14 mouse cellular contexts compared by ENCODE assay signal in genomic region chr1:187003441-187003861, GRCm38 (mm10). TPM values are rescaled to one million over a fixed set of nuclear protein-coding genes. Genes with fewer than 3 reads are reported as not detected.
DNase-seq lines count a peak whose midpoint lies in the region; ATAC-seq and TF ChIP-seq lines count a peak whose summit lies in the region.
"Had no signal": no experiment of that assay in that cellular context is flagged by ENCODE, and none has a peak within 500 bp of the region (broad histone marks: within the 10 kb centered on the region; RNA-seq: fewer than 3 reads in every experiment).

No protein-coding gene starts in this region.

- no peak for TF ChIP-seq CTCF in left cerebral cortex, adult 2 months (IDR thresholded peaks at IDR 0.05)
- TF ChIP-seq CTCF in CH12.LX (conservative IDR thresholded peaks at IDR 0.05 in 1 of 2, IDR thresholded peaks at IDR 0.05 in 1 of 2; ENCODE audit: low read depth in 2 of 2, low read length in 2 of 2), result no peak

- peaks cover 6 to 45% of the 10 kb centered on the region in 2 experiments for H3K4me1 ChIP-seq in CH12.LX (ENCODE audit: control insufficient read depth in 1 of 2, insufficient read depth in 2 of 2)
- H3K4me1 ChIP-seq in hindbrain, embryonic 11.5 days (replicated peaks; ENCODE audit: control insufficient read depth, insufficient read depth, low read length), result peaks cover 5% of the 10 kb centered on the region; the same call in 1 of the 2 replicates
- H3K4me1 ChIP-seq: heart, embryonic 15.5 days; kidney, embryonic 15.5 days had no signal

- no peak overlapping the region for H3K4me3 ChIP-seq in left cerebral cortex, adult 2 months
- H3K4me3 ChIP-seq in CH12.LX (replicated peaks in 1 of 3; ENCODE audit: low read depth in 2 of 3, low read length in 2 of 3, poor library complexity in 1 of 3), result no peak overlapping the region
- H3K4me3 ChIP-seq in hindbrain, embryonic 11.5 days (ENCODE audit: low read depth, low read length), result no peak overlapping the region
- H3K4me3 ChIP-seq: heart, embryonic 15.5 days; kidney, embryonic 15.5 days; layer of hippocampus, adult 2 months had no signal

- H3K27ac ChIP-seq in left cerebral cortex, adult 2 months, result no peak overlapping the region
- H3K27ac ChIP-seq in CH12.LX (ENCODE audit: insufficient read depth, low read depth), result no peak overlapping the region
- no peak overlapping the region for H3K27ac ChIP-seq in hindbrain, embryonic 11.5 days (ENCODE audit: low read depth, low read length)
- H3K27ac ChIP-seq: heart, embryonic 15.5 days; kidney, embryonic 15.5 days; layer of hippocampus, adult 2 months had no signal

- peaks cover 17% of the 10 kb centered on the region for H3K9me3 ChIP-seq in CH12.LX (replicated peaks; ENCODE audit: low read length)
- no peaks in the 10 kb centered on the region for H3K9me3 ChIP-seq in hindbrain, embryonic 11.5 days (ENCODE audit: control insufficient read depth, low read length)
- H3K9me3 ChIP-seq: heart, embryonic 15.5 days; kidney, embryonic 15.5 days had no signal

- dilution Hi-C loops in CH12.LX (cut with MboI; ENCODE audit: extremely low pct_ligation_motif_present, extremely low pct_unique_long_range_greater_than_20kb, low sequenced_read_pairs), result no loop called here

- H3K79me2 ChIP-seq in CH12.LX (replicated peaks; ENCODE audit: control insufficient read depth, extremely low read depth, insufficient read depth, poor library complexity, severe bottlenecking), result no peaks in the 10 kb centered on the region

- H3K36me3 ChIP-seq in CH12.LX (replicated peaks in 1 of 2; ENCODE audit: control insufficient read depth in 1 of 2, insufficient read depth in 1 of 2, low read length in 1 of 2), result no peaks in the 10 kb centered on the region
- no peaks in the 10 kb centered on the region for H3K36me3 ChIP-seq in hindbrain, embryonic 11.5 days (ENCODE audit: control insufficient read depth, insufficient read depth, low read length)
- H3K36me3 ChIP-seq: heart, embryonic 15.5 days; kidney, embryonic 15.5 days had no signal

- no peak for TF ChIP-seq RAD21 in CH12.LX (IDR thresholded peaks at IDR 0.05; ENCODE audit: low read depth, low read length)

- in situ Hi-C loops in CH12.LX (cut with MboI; ENCODE audit: low pct_ligation_motif_present, low pct_unique_long_range_greater_than_20kb, low sequenced_read_pairs), result no loop called here

- no peaks in the 10 kb centered on the region for H3K27me3 ChIP-seq in CH12.LX (replicated peaks)
- no peaks in the 10 kb centered on the region for H3K27me3 ChIP-seq in hindbrain, embryonic 11.5 days (ENCODE audit: control insufficient read depth, insufficient read depth, low read length)
- H3K27me3 ChIP-seq: heart, embryonic 15.5 days; kidney, embryonic 15.5 days had no signal

- H3K4me2 ChIP-seq in CH12.LX (ENCODE audit: insufficient read depth, low read depth, poor library complexity, severe bottlenecking), result no peak overlapping the region
- no peak overlapping the region for H3K4me2 ChIP-seq in hindbrain, embryonic 11.5 days (replicated peaks; ENCODE audit: low read depth, low read length)
- H3K4me2 ChIP-seq: heart, embryonic 15.5 days; kidney, embryonic 15.5 days had no signal

- peak; percentile 82 for DNase-seq in left cerebral cortex, postnatal 4 days
- DNase-seq in left cerebral cortex, adult 2 months (ENCODE audit: extremely low spot score in 1 of 2, low spot score in 2 of 2), result no peak
- peak; percentile 87 for DNase-seq in CH12.LX (ENCODE audit: extremely low read depth)
- DNase-seq in cerebellum, adult 9-11 months, result peak; percentile 20
- DNase-seq in hindbrain, embryonic 11.5 days (ENCODE audit: low spot score), result no peak
- no peak for DNase-seq in B cell, adult 2 months
- DNase-seq in yolk sac, embryonic 10.5 days (ENCODE audit: low spot score), result no peak
- DNase-seq: liver; lung, adult 2 months had no signal

- TF ChIP-seq POLR2A in CH12.LX (IDR thresholded peaks at IDR 0.05; ENCODE audit: low read depth, low read length), result no peak

- peak; percentile 90 for ATAC-seq in hindbrain, embryonic 11.5 days (ENCODE audit: low FRiP score)
- ATAC-seq: activated CD4-positive, CD25-positive, alpha-beta regulatory T cell, adult 4 months; inflammation-experienced regulatory T-cells, adult 6 months had no signal

- H3K9ac ChIP-seq in CH12.LX (ENCODE audit: insufficient read depth, low read depth), result no peak overlapping the region
- H3K9ac ChIP-seq in hindbrain, embryonic 11.5 days (ENCODE audit: low read depth, low read length), result no peak overlapping the region
- H3K9ac ChIP-seq: heart, embryonic 15.5 days; kidney, embryonic 15.5 days had no signal

- 35% methylated on average over 7 of the region's 7 CpGs for WGBS in hindbrain, embryonic 11.5 days

- intact Hi-C loops in left cerebral cortex, postnatal 4 days (cut with DNase I), result no loop called here
- intact Hi-C loops in left cerebral cortex, adult 2 months (cut with DNase I), result no loop called here

- peak; percentile 50 for TF ChIP-seq EP300 in CH12.LX (IDR thresholded peaks at IDR 0.05; ENCODE audit: low read length)

TF ChIP-seq in CH12.LX, 34 proteins besides CTCF, POLR2A, EP300 and RAD21:
- peak; percentile 47; the same call in 1 of the 2 replicates for TF ChIP-seq JUN (IDR thresholded peaks at IDR 0.05; ENCODE audit: insufficient read depth, low read depth, low read length)
- no peak for TF ChIP-seq ZKSCAN1 (IDR thresholded peaks at IDR 0.05; ENCODE audit: borderline replicate concordance, low read depth, low read length)
- TF ChIP-seq SMC3 (IDR thresholded peaks at IDR 0.05; ENCODE audit: low read depth, low read length), result no peak
- no peak for TF ChIP-seq MXI1 (IDR thresholded peaks at IDR 0.05; ENCODE audit: low read depth, low read length)
- TF ChIP-seq TCF12 (IDR thresholded peaks at IDR 0.05; ENCODE audit: low read depth, low read length), result peak; percentile 31; the same call in 1 of the 2 replicates
- TF ChIP-seq MYC (IDR thresholded peaks at IDR 0.05; ENCODE audit: low read depth, low read length), result no peak
- TF ChIP-seq KAT2A (IDR thresholded peaks at IDR 0.05; ENCODE audit: insufficient replicate concordance, low read length), result no peak
- TF ChIP-seq POLR2AphosphoS2 (IDR thresholded peaks at IDR 0.05; ENCODE audit: low read depth, low read length), result no peak
- peak; percentile 87 for TF ChIP-seq ETS1 (conservative IDR thresholded peaks at IDR 0.05; ENCODE audit: low read depth, low read length)
- peak; percentile 26; the same call in 1 of the 2 replicates for TF ChIP-seq IRF4 (IDR thresholded peaks at IDR 0.05; ENCODE audit: low read depth, low read length)
- TF ChIP-seq TBP (conservative IDR thresholded peaks at IDR 0.05; ENCODE audit: low read depth, low read length), result no peak
- no peak for TF ChIP-seq MAX (IDR thresholded peaks at IDR 0.05; ENCODE audit: low read length)
- TF ChIP-seq NELFE (IDR thresholded peaks at IDR 0.05; ENCODE audit: low read depth, low read length), result no peak

RNA-seq across cellular contexts. Expression of gene D1Pas1, which starts 36.2 kb away (rescaled TPM):
- under 1 TPM; 0.18 to 0.30 TPM for total RNA-seq in left cerebral cortex, postnatal 4 days (2021)
- not detected for total RNA-seq in left cerebral cortex, adult 2 months (2021)
- total RNA-seq in CH12.LX (2012; rRNA removed) (not detected in 2 replicates), CH12.LX (2014; rRNA removed) (not detected in 2 replicates)
- polyA plus RNA-seq in CH12.LX (2012; ENCODE audit: insufficient read length, low read depth), result not detected in 2 replicates
- polyA plus RNA-seq in hindbrain, embryonic 11.5 days (2014; fragmentation: Nextera tagmentation; extraction: Ambion mirVana), result 0.06 TPM in 1 of 2 replicates, not detected in the other
- polyA plus RNA-seq: activated CD4-positive, CD25-positive, alpha-beta regulatory T cell, adult 4 months; inflammation-experienced regulatory T-cells, adult 6 months; lung, adult 2 months had no signal

Comparison
In these comparisons a context has a peak if more than half of its experiments do, and no peak if none do; other contexts are left out.
1. DNase-seq: peak in left cerebral cortex, postnatal 4 days (single experiment), CH12.LX (single experiment) and cerebellum, adult 9-11 months (single experiment); none in left cerebral cortex, adult 2 months (0 of 2), hindbrain, embryonic 11.5 days (single experiment), B cell, adult 2 months (0 of 2) and yolk sac, embryonic 10.5 days (single experiment).